Mouse (Mus musculus) MEL (cell line): Measurements from ENCODE around the gene Tbc1d8b.

Experiments
- CHD1 ChIP-seq: IDR thresholded peaks from 2 replicates; pipeline ENCODE4 v1.6.1; 2012; ENCODE audit warnings: low read depth, mild to moderate bottlenecking, inconsistent platforms, low read length, improper control_type of control experiment
- CHD2 ChIP-seq: IDR thresholded peaks from 2 replicates; pipeline ENCODE4 v1.6.1; 2011; ENCODE audit warnings: low read length, improper control_type of control experiment
- CTCF ChIP-seq, 3 experiments: IDR thresholded peaks in 2 of 3; conservative IDR thresholded peaks in 1 of 3; 2 replicates each; pipeline ENCODE4 v1.5.1; 2011 to 2012; ENCODE audit warnings: low read length in 3 of 3, low read depth in 2 of 3, mild to moderate bottlenecking in 2 of 3, improper control_type of control experiment in 1 of 3, inconsistent platforms in 1 of 3, mixed read lengths in 1 of 3, moderate library complexity in 1 of 3; ENCODE audit not compliant: control insufficient read depth in 1 of 3, insufficient read depth in 1 of 3, poor library complexity in 1 of 3, severe bottlenecking in 1 of 3
- EP300 ChIP-seq, 2 experiments: IDR thresholded peaks; 2 replicates each; pipeline ENCODE4 v1.6.1; 2011; ENCODE audit warnings: improper control_type of control experiment in 2 of 2, low read length in 2 of 2, low read depth in 1 of 2, mild to moderate bottlenecking in 1 of 2
- MAX ChIP-seq: IDR thresholded peaks from 2 replicates; pipeline ENCODE4 v1.6.1; 2011; ENCODE audit warnings: low read length, improper control_type of control experiment
- MAZ ChIP-seq: IDR thresholded peaks from 2 replicates; pipeline ENCODE4 v1.6.1; 2012; ENCODE audit warnings: low read depth, mild to moderate bottlenecking, inconsistent platforms, low read length, improper control_type of control experiment
- POLR2A ChIP-seq, 2 experiments: IDR thresholded peaks; 2 replicates each; pipeline ENCODE4 v1.6.1; 2011 to 2012; ENCODE audit warnings: low read length in 2 of 2, mild to moderate bottlenecking in 2 of 2, control low read depth in 1 of 2, improper control_type of control experiment in 1 of 2, low read depth in 1 of 2, moderate library complexity in 1 of 2; ENCODE audit not compliant: control insufficient read depth in 1 of 2, insufficient read depth in 1 of 2, poor library complexity in 1 of 2
- POLR2AphosphoS2 ChIP-seq: IDR thresholded peaks from 2 replicates; pipeline ENCODE4 v1.6.1; 2011; ENCODE audit warnings: low read length, improper control_type of control experiment
- RAD21 ChIP-seq: IDR thresholded peaks from 2 replicates; pipeline ENCODE4 v1.6.1; 2011; ENCODE audit warnings: mild to moderate bottlenecking, low read depth, low read length, improper control_type of control experiment
- SMC3 ChIP-seq: IDR thresholded peaks from 2 replicates; pipeline ENCODE4 v1.6.1; 2011; ENCODE audit warnings: low read depth, low read length, improper control_type of control experiment
- USF2 ChIP-seq, 2 experiments: IDR thresholded peaks; 2 replicates each; pipeline ENCODE4 v1.6.1; 2011 to 2012; ENCODE audit warnings: improper control_type of control experiment in 2 of 2, low read length in 2 of 2, borderline replicate concordance in 1 of 2, inconsistent platforms in 1 of 2, low read depth in 1 of 2, mild to moderate bottlenecking in 1 of 2; ENCODE audit not compliant: insufficient read depth in 1 of 2

GRCm38 (mm10) chrX:139714381-139714780 lies 29.6 kb downstream of the Tbc1d8b start, which contains the start of gene Gm15013:
- TF ChIP-seq POLR2A (IDR thresholded peaks at IDR 0.05; ENCODE audit: control insufficient read depth in 1 of 2, insufficient read depth in 1 of 2, low read depth in 1 of 2, low read length in 2 of 2, poor library complexity in 1 of 2): no peak
- TF ChIP-seq CHD2: no peak
- no peak for TF ChIP-seq CTCF (IDR thresholded peaks at IDR 0.05 in 2 of 3, conservative IDR thresholded peaks at IDR 0.05 in 1 of 3; ENCODE audit: control insufficient read depth in 1 of 3, insufficient read depth in 1 of 3, low read depth in 2 of 3, low read length in 3 of 3, poor library complexity in 1 of 3, severe bottlenecking in 1 of 3)
- no peak for TF ChIP-seq CHD1
- no peak for TF ChIP-seq MAZ
- TF ChIP-seq EP300 (IDR thresholded peaks at IDR 0.05; ENCODE audit: low read depth in 1 of 2, low read length in 2 of 2): no peak
- TF ChIP-seq RAD21: no peak
- no peak for TF ChIP-seq SMC3
- no peak for TF ChIP-seq MAX
- no peak for TF ChIP-seq USF2 (IDR thresholded peaks at IDR 0.05; ENCODE audit: borderline replicate concordance in 1 of 2, insufficient read depth in 1 of 2, low read depth in 1 of 2, low read length in 2 of 2)
- no peak for TF ChIP-seq POLR2AphosphoS2
